Mouse (Mus musculus) lung, postnatal 10 days (tissue): Measurements from ENCODE around the gene Lrp10.
A peak's percentile ranks its signal among the peaks of the same experiment; 100 is the strongest.

Source experiments
- DNase-seq: peaks from one replicate; pipeline ENCODE4 v3.0.0; 2021

Gene Lrp10

DNA sequence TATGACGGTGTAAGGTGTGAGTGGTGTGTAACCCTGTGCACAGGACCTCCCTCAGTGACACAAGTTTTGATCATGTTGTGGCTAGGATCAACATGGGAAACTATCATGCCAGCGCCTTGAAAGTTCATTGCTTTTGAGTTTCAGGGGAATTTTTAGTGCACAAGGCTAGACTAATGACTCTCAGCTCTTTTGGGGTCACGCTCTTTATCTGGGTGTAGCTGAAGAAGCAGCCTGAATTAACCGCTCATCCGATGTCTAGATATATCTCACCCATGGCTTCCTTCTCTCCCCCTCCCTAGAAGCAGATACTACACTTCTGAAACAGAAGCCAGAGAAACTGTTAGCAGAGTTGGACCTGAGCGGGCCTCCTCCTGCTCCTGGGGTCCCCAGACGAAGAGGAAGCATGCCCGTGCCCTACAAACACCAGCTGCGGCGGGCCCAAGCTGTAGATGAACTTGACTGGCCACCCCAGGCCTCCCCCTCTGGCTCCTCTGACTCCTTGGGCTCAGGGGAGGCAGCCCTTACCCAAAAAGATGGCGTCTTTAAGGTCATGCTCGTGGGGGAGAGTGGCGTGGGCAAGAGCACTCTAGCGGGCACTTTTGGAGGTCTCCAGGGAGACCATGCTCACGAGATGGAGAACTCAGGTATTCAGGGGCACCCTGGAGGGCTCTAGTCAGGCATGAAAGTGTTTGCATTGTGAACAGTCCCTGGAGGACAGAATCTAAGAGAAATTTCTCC lies 13.4 kb downstream of the Lrp10 start:
- DNase-seq = no peak

DNA sequence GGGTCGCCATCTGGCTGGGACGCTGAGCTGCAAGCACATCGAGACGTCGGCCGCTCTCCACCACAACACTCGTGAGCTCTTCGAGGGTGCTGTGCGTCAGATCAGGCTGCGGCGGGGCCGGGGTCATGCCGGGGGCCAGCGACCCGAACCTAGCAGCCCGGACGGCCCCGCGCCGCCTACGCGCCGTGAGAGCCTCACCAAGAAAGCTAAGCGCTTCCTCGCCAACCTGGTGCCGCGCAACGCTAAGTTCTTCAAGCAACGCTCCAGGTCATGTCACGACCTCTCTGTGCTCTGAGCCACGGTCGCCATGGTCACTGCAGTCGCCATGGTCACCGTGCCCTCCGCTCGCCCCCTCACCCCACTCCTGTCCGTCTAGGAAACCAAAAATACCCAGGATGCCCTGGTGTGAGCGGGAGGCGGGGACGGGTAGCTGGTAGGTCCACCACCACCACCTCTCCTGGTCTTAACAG lies 15.5 kb downstream of the Lrp10 start:
- peak; percentile 62 for DNase-seq

DNA sequence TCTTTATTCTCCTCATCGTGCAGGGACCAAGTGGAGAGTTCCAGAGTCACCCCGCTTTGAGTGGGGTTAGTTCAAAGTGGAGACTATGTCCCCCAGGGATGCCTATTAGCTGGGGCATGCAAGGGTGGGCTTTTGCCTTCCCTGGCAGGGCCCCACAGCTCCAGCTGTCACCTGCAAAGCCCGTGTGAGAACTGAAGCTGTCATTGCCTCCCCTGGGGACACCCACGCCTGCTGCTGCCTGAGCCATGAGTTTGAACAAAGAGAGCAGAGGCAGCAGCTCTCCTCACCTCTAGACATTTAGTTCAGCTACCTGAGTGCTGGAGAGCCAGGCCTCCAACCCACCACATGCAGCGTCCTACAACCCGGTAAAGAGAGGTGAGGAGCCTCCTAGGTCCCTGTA lies 16.7 kb downstream of the Lrp10 start:
- no peak for DNase-seq

DNA sequence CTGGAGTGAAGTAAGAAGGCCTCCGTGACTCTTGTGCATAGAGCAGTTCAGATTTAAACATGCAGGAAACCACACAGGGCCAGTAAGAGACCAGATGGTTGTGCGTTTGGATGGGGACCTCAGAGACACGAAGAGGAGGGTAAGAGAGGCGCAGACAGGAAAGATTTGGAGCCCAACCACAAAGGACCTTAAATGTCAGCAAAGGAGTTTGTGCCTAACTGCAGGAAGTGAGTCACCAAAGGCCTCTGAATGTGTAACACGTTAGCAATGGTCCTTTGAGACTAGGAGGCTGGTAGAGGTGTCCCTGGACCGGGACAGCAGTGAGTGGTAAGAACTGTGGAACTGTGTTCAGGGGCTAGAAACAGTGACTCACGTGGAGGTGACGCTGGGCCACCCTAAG lies 17.5 kb downstream of the Lrp10 start:
- DNase-seq = no peak

DNA sequence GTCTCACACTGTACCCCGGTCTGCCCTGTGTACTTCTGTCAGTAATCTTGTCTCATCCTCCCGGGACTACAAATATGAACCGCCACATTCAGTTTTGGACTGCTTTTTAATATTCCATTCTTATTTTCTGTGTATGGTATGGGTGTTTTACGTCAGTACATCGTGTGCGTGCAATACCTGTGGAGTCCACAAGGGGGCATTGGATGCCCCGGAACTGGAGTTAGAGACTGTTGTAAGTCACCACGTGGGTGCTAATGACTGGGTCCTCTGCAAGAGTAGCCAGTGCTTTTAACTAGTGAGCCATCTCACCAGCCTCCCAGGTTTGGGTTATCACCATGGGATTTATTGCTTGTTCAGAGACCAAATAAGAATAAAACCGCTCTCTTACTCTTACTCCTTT lies 18.6 kb downstream of the Lrp10 start:
- peak; percentile 61 for DNase-seq

DNA sequence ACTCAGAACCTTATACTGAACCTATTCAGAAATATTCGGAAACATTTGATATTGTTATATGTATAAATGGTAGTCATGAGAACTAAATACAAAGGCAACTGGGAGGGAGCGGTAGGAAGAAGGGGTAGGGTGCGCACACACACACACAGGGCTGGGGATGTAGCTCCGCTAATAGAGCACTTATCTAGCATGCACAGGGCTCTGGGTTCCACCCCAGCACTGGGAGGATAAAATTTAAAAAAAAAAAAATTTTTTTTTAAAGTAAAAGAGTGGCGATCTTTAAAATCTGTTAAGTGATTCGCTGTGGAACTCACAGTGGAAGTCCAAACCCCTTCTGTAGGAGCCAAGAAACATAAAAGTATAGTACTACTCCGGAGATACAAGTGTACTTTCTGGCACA lies 22.0 kb downstream of the Lrp10 start:
- DNase-seq = no peak

DNA sequence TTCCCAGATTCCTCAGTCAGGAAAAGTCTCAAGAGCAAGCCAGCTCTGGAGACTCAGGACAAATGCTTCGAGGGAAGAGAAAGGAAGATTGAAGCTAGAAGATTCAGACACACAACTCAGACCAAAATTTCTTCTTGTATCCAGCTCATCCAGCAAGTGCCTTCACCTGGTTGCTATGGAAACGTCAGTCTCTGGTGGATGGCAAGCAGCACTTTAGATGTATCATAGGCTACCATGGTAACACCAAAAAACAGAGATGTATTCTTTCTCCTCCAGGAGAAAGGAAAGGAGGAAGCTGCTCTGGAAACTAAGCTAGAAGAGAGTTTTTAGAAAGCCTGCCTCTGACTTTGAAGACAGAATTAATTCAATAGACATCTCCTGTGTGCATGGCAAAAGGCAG lies 23.8 kb downstream of the Lrp10 start:
- DNase-seq = no peak

DNA sequence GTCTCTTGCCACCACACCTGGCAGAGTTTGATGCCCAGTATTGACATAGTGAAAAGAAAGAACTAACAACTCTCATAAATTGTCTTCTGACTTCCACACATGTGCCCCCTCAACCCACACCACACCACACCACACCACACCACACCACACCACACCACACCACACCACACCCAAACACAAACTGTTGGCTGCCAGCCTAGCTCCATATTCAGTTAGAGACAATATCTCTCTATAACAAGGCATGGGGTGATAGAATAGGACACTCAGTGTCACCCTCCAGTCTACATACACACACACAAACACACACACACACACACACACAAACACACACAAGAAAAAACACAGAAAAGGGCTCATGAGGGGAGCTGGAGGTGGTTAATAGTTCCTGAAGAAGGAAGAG lies 24.4 kb downstream of the Lrp10 start:
- DNase-seq = no peak

DNA sequence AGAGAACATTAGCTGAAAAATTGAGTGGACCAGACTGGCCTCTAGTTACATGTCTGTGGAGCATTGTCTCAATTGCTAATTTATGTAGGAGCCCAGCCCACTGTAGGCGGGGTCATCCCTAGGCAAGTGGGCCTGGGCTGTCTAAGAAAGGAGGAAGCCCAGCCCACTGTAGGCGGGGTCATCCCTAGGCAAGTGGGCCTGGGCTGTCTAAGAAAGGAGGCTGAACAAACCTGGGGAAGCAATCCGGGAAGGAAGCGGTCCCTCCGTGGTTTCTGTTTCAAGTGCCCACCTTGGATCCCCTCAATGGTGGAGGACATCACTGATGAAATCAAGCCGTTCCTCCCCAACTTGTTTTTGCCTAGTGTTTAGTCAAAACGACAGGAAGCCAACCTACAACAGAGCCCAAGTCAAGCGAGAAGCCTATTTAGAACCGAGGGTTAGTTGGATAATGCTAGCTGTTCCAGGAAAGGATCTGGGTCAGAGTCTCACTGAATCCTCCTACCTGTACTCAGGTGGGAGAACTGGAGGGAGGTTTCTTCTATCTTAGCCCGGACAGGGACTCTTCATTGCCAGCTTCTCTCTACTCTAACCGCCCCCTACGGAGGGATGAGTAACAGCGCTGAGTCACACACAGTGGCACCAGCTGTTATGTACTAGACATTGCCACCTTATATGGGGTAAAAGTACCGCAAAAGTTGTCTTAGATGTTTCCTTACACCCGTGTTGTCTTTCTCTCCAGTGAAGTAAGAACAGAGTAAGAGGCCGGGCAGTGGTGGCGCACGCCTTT lies 28.6 kb downstream of the Lrp10 start:
- DNase-seq = peak; percentile 48

DNA sequence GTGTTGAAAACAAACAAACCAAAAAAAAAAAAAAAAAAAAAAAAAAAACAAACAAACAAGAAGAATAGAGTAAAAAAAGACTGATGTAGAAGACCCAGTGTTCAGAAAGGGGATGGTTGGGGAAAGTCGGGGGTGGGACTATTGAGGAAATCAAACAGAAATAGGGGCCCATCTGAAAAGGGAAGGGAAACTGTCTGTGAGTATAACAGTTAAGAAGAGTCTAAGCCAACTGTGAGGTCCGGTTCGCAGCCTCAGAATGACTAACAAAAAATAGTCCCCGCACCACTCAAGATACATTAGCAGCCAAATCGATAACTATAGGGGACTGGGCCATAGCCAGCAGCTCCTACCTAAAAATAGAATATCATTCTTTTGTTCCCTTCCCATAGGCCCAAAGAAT lies 29.3 kb downstream of the Lrp10 start:
- no peak for DNase-seq

DNA sequence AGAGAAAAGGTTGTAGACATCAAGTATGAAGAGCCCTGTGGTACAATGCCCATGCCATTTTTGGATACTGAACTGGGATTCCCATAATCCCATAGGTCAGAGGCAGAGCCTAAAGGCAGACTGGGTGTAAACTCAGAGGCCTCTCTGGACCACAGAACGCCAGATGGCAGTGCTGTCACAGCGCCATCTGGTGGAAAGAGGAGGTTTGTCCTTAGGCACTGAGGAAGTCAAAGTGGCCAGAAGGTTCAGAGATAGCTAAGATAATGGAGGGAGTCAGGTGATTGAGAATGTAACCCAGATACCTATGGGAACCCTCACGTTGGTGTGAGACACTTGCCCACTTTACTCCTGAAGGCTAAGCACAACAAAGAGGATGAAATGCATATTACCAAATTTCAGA lies 30.3 kb downstream of the Lrp10 start:
- peak; percentile 73 for DNase-seq

DNA sequence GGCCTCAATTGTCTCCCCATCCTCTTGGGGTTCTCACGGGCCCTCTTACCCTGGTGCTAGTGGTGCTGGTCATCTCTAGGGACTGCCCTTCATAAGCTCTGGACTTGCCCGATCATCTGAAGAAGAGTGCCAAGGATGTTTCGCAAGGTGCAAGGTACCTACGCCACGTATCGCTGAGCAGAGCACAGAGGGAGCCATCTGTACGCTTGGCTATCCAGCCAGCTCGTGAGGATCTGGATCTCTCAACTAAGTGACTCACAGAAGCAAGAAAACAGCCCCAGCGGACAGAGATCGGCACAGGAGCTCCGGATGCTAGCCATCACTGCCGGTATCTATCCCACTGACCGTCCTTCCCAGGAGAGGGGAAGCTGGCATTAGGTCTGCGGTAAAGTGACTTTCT lies 32.8 kb downstream of the Lrp10 start:
- no peak for DNase-seq

DNA sequence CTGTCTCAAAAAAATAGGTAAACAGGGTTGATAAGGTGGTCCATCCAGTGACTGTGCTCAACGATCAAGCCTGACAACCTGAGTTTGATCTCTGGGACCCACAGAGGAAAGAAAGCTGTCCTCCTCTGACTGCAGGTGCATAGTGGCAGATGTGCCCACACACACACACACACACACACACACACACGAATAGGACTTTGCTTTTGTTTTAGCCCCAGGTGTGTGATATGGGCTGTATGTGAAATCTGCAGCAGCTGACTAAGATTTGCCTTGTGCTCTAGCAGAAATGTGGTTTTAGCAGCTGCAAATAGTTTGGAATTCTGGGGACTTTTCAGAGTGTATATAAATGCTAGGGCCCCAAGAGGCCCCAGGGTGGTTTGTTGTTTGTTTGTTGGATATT lies 35.4 kb downstream of the Lrp10 start:
- DNase-seq = no peak

DNA sequence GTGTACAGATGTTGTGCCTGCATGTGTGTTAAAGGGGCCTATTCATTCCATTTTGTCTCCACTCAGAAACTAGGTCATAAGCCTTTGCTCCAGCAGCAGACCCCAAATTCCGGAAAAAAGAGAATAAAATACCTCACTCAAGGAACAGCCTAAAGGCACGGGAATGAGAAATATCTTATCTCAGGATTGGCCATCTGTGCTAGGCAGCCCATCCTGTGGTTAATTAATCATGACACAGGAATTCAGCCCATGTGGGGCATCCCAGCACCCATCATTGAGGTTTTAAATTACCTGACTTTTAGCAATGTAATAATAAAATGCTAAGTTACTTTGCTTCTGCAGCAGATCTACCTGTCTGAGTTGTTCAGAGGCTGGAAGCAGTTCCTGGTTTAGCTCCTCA lies 37.4 kb downstream of the Lrp10 start:
- no peak for DNase-seq

DNA sequence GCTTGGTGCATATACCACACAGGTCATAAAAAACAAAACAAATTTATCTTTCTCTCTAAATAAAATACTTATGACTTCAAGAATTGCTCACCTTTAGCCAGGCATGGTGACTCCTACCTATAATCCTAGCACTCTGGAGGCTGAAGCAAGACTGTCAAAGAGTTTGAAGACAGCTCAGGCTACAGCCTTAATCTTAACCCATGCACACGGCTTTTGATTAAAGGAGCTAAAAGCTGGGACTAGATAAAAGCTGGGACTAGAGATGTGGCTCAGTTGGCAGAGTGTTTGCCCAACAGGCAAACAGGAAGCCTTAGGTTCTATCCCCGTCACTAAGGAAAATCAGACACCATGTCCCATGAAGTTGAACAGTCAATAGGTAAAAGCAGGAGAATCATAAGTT lies 39.2 kb downstream of the Lrp10 start:
- DNase-seq = no peak

DNA sequence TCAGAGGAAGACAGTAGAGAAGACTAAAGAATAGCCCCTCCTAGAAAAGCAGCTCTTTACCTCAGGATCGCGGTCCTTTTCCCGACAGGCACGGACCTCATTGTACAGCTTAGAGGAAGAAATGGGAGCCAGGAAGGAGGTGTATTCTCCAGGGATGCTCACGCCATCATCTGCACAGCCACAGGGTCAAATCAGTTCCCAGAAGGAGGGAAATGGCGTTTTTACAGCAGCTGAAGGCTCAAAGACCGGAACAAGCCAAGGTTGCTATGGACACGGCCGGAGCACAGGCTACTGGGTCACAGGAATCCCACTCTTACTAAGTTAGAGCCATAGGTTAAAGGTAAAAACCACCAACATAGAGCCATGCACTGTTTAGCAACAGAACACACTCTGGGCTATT lies 45.8 kb downstream of the Lrp10 start:
- DNase-seq = no peak

DNA sequence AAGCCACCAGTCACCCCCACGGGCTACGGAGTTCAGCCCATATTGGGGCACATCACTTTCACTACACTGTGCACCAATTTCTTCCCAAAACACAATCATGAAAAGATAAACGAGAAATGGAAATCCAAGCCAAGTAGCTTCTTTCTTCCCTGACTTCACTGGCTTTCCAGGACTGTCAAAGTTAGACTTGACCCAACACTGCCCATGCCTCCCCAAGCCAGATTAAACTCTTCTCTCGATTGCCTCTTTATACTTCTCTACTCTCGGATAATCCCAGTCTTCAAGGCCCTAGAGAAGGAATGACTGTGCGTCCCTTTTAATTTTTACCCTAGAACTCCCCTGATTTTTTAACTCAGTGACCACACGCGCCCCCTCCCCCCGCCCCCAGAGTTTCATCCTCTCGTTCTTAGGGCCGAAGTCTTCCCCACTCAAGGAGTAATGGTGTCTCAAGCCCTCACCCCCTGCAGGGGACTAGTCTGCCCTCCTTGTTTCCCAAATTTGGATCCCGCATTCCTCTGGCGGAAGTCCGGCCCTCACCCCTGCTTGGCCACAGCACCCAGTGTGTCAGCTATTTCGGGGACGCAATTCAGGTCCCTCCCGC lies 52.9 kb downstream of the Lrp10 start:
- no peak for DNase-seq
